Mouse (Mus musculus): ENCODE results near the gene Vps4b. TPM values are rescaled to one million over a fixed set of nuclear protein-coding genes. Genes with fewer than 3 reads are reported as not detected.
A peak's percentile ranks its signal among the peaks of the same experiment; 100 is the strongest.

Vps4b gene
- polyA plus RNA-seq, 1 experiment from 2014 or later = 66.6 TPM

DNA sequence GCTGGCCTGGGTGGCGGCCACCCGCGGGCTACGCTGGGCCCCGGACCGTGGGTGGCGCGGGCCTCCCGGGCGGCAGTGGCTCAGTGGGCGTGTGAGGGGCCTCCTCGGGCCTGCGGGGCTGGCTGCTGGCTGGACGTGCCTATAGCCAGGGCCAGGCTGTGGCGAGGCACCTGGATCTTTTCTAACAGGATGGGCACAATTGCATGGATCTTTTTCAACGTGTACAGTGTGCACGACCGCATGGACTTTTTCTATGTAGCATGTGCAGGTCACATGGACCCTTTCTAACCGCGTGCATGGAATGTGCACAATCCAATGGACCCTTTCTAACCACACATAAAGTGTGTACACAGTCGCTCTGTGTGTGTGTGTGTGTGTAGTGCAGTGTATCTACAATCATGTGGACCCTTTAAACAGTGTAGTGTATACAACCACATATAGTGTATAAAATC is 82.0 kb downstream of the Vps4b start:
- 5% methylated on average over 21 of the region's 21 CpGs for WGBS

More for the DNA sequence above, 82.0 kb downstream of the Vps4b start:
- peak overlapping the region; percentile 84 for H3K9ac ChIP-seq
- ATAC-seq (ENCODE audit: low FRiP score, low read depth) = peak; percentile 81; the same call in 1 of the 2 replicates
- H3K9me3 ChIP-seq = no peaks in the 10 kb centered on the region
- H3K4me1 ChIP-seq = peaks cover 31% of the 10 kb centered on the region
- no peaks in the 10 kb centered on the region for H3K36me3 ChIP-seq
- H3K27ac ChIP-seq = peak overlapping the region; percentile 94
- no peaks in the 10 kb centered on the region for H3K27me3 ChIP-seq
- peak overlapping the region; percentile 96 for H3K4me2 ChIP-seq (replicated peaks)
- H3K4me3 ChIP-seq = peak overlapping the region; percentile 73

Other genes starting within 250 kb of the Vps4b start
- gene Bcl2, start 82.5 kb downstream of the Vps4b start, polyA plus RNA-seq (2015; fragmentation: Nextera tagmentation; extraction: Ambion mirVana) = 33.3 and 37.8 TPM in 2 replicates
- 13.0 and 13.3 TPM in 2 replicates for gene Kdsr, start 37.0 kb downstream of the Vps4b start, polyA plus RNA-seq (2015; fragmentation: Nextera tagmentation; extraction: Ambion mirVana)
- gene Serpinb5, start 64.4 kb upstream of the Vps4b start, polyA plus RNA-seq (2015; fragmentation: Nextera tagmentation; extraction: Ambion mirVana) = 0.56 and 0.88 TPM in 2 replicates
- 0.59 and 0.70 TPM in 2 replicates for gene Serpinb12, start 137.7 kb upstream of the Vps4b start, polyA plus RNA-seq (2015; fragmentation: Nextera tagmentation; extraction: Ambion mirVana)
- gene Serpinb13, start 184.3 kb upstream of the Vps4b start, polyA plus RNA-seq (2015; fragmentation: Nextera tagmentation; extraction: Ambion mirVana) = not detected in 2 replicates

Measured in limb, embryonic 13.5 days (tissue).